15 mouse cellular contexts compared by ENCODE assay signal in the genomic region with DNA sequence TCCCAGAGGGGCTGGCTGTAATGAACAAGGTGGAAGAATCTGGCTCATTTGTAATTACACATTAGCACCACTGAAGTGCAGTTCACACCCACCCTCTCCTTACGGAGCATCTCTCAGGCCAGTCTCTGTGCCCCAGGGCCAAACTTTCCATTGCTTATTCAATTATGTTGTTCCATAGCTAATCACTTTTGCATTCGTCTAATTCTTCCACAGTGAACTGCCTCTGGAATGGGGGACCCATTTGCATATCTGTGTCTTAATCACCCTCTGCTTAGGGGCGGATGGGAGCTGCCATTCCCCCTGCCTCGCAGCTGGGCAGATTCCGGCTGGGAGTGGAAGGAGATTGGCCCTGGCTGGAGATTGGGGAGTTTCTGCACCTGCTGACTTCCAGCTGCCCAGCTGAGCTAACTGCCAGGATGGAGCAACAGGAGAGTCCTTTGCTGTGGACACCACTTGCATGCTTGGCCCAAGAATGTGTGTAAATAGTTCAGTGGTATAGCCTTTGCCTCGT.
DNase-seq lines count a peak whose midpoint lies in the region; ATAC-seq and TF ChIP-seq lines count a peak whose summit lies in the region.
"Had no signal": no experiment of that assay in that cellular context is flagged by ENCODE, and none has a peak within 500 bp of the region (broad histone marks: within the 10 kb centered on the region; RNA-seq: fewer than 3 reads in every experiment).

No protein-coding gene starts in this region.

- no peak overlapping the region for H3K27ac ChIP-seq in liver, adult 2 months (replicated peaks; ENCODE audit: insufficient read depth, low read depth, low read length)
- no peak overlapping the region for H3K27ac ChIP-seq in liver, embryonic 12.5 days
- no peak overlapping the region for H3K27ac ChIP-seq in forebrain, embryonic 11.5 days (ENCODE audit: low read depth, low read length)
- no peak overlapping the region for H3K27ac ChIP-seq in midbrain, embryonic 15.5 days
- H3K27ac ChIP-seq: embryonic facial prominence, embryonic 15.5 days; limb, embryonic 15.5 days had no signal

- no peaks in the 10 kb centered on the region for H3K9me3 ChIP-seq in liver, embryonic 12.5 days (replicated peaks)
- H3K9me3 ChIP-seq in forebrain, embryonic 11.5 days (ENCODE audit: control insufficient read depth, low read length) = no peaks in the 10 kb centered on the region
- H3K9me3 ChIP-seq in midbrain, embryonic 15.5 days = no peaks in the 10 kb centered on the region
- H3K9me3 ChIP-seq: embryonic facial prominence, embryonic 15.5 days; limb, embryonic 15.5 days had no signal

- peaks cover 5% of the 10 kb centered on the region for H3K4me1 ChIP-seq in liver, adult 2 months (ENCODE audit: control insufficient read depth, insufficient read depth, low read length)
- H3K4me1 ChIP-seq in liver, embryonic 12.5 days = no peaks in the 10 kb centered on the region
- H3K4me1 ChIP-seq in forebrain, embryonic 11.5 days (replicated peaks; ENCODE audit: control insufficient read depth, insufficient read depth, low read length) = 0 out of 2 replicates have a peak, but pooled peaks cover 2% of the 10 kb centered on the region
- 0 out of 2 replicates have a peak, but pooled peaks cover 10% of the 10 kb centered on the region for H3K4me1 ChIP-seq in midbrain, embryonic 15.5 days

- no peak for ATAC-seq in liver, embryonic 12.5 days
- peak; percentile 82 for ATAC-seq in forebrain, embryonic 11.5 days (replicated peaks; ENCODE audit: low FRiP score)
- ATAC-seq in midbrain, embryonic 15.5 days (replicated peaks) = peak; percentile 60

- H3K4me2 ChIP-seq in liver, embryonic 12.5 days = no peak overlapping the region
- no peak overlapping the region for H3K4me2 ChIP-seq in forebrain, embryonic 11.5 days (ENCODE audit: low read depth, low read length, severe bottlenecking)
- no peak overlapping the region for H3K4me2 ChIP-seq in midbrain, embryonic 15.5 days
- H3K4me2 ChIP-seq: embryonic facial prominence, embryonic 15.5 days; limb, embryonic 15.5 days had no signal

- TF ChIP-seq CTCF in liver, adult 2 months (IDR thresholded peaks at IDR 0.05; ENCODE audit: low read depth, low read length) = no peak

- peak; percentile 65 for DNase-seq in liver, adult 2 months (ENCODE audit: extremely low read depth, low read depth, low spot score)
- DNase-seq in forebrain, embryonic 11.5 days (ENCODE audit: low spot score) = peak; percentile 58
- DNase-seq in gastrocnemius, postnatal 25 days = peak; percentile 60
- DNase-seq in layer of hippocampus, adult 9-11 months = no peak
- DNase-seq in heart, postnatal 36 days = no peak
- no peak for DNase-seq in thymus, postnatal 36 days
- DNase-seq: adrenal gland, adult 2 months; cerebellum, adult 2 months; lung, postnatal 36 days; thymus, postnatal 4 days had no signal

- no peaks in the 10 kb centered on the region for H3K79me2 ChIP-seq in liver, adult 2 months (ENCODE audit: control insufficient read depth, insufficient read depth, low read length)

- 76% methylated on average over 6 of the region's 6 CpGs for WGBS in liver, adult 2 months
- 64% methylated on average over 6 of the region's 6 CpGs for WGBS in liver, embryonic 12.5 days (ENCODE audit: insufficient replicate concordance)
- WGBS in forebrain, embryonic 11.5 days = 26% methylated on average over 6 of the region's 6 CpGs
- WGBS in midbrain, embryonic 15.5 days = 30% methylated on average over 6 of the region's 6 CpGs

- intact Hi-C loops in heart, postnatal 36 days (cut with DNase I) = no loop called here

- no peaks in the 10 kb centered on the region for H3K27me3 ChIP-seq in liver, adult 2 months (ENCODE audit: control insufficient read depth, insufficient read depth, low read length)
- no peaks in the 10 kb centered on the region for H3K27me3 ChIP-seq in liver, embryonic 12.5 days (replicated peaks)
- H3K27me3 ChIP-seq in forebrain, embryonic 11.5 days (ENCODE audit: control insufficient read depth, insufficient read depth, low read length) = no peaks in the 10 kb centered on the region
- no peaks in the 10 kb centered on the region for H3K27me3 ChIP-seq in midbrain, embryonic 15.5 days (replicated peaks)
- H3K27me3 ChIP-seq: embryonic facial prominence, embryonic 15.5 days had no signal

- no peak overlapping the region for H3K4me3 ChIP-seq in liver, adult 2 months (ENCODE audit: insufficient read depth, low read depth, low read length)
- no peak overlapping the region for H3K4me3 ChIP-seq in liver, embryonic 12.5 days
- no peak overlapping the region for H3K4me3 ChIP-seq in forebrain, embryonic 11.5 days (ENCODE audit: low read depth, low read length)
- no peak overlapping the region for H3K4me3 ChIP-seq in midbrain, embryonic 15.5 days
- H3K4me3 ChIP-seq: embryonic facial prominence, embryonic 15.5 days; limb, embryonic 15.5 days had no signal

- no peaks in the 10 kb centered on the region for H3K36me3 ChIP-seq in liver, adult 2 months (ENCODE audit: control insufficient read depth, insufficient read depth, low read length)
- no peaks in the 10 kb centered on the region for H3K36me3 ChIP-seq in liver, embryonic 12.5 days
- no peaks in the 10 kb centered on the region for H3K36me3 ChIP-seq in forebrain, embryonic 11.5 days (ENCODE audit: control insufficient read depth, insufficient read depth, low read length)
- H3K36me3 ChIP-seq in midbrain, embryonic 15.5 days (replicated peaks) = no peaks in the 10 kb centered on the region
- H3K36me3 ChIP-seq: embryonic facial prominence, embryonic 15.5 days; G1E; limb, embryonic 15.5 days had no signal

- no peak overlapping the region for H3K9ac ChIP-seq in liver, adult 2 months (ENCODE audit: low read depth, low read length)
- no peak overlapping the region for H3K9ac ChIP-seq in liver, embryonic 12.5 days
- H3K9ac ChIP-seq in forebrain, embryonic 11.5 days (ENCODE audit: low read length) = no peak overlapping the region
- no peak overlapping the region for H3K9ac ChIP-seq in midbrain, embryonic 15.5 days
- H3K9ac ChIP-seq: embryonic facial prominence, embryonic 15.5 days; limb, embryonic 15.5 days had no signal

- no peak for TF ChIP-seq POLR2A in liver, adult 2 months (IDR thresholded peaks at IDR 0.05; ENCODE audit: extremely low read depth, insufficient read depth, low read length)

Comparison
In these comparisons a context has a peak if more than half of its experiments do, and no peak if none do; other contexts are left out.
1. DNase-seq: peak in liver, adult 2 months (single experiment), forebrain, embryonic 11.5 days (single experiment) and gastrocnemius, postnatal 25 days (single experiment); none in layer of hippocampus, adult 9-11 months (single experiment), heart, postnatal 36 days (0 of 2) and thymus, postnatal 36 days (0 of 2).